Mouse (Mus musculus) erythroblast, adult 5-6 weeks (primary cell): ENCODE data around the gene Ltn1. TPM values are rescaled to one million over a fixed set of nuclear protein-coding genes. Genes with fewer than 3 reads are reported as not detected.

ENCODE experiments used
- ATAC-seq: replicated peaks from 2 replicates; pipeline ENCODE4 v1.8.0; 2016; ENCODE audit warnings: moderate number of reproducible peaks, mild to moderate bottlenecking, moderate TSS enrichment, inconsistent platforms; ENCODE audit not compliant: poor library complexity, low FRiP score, severe bottlenecking
- total RNA-seq, 2 experiments: library from RNA; stranded (forward) in 1 of 2; stranded (reverse) in 1 of 2; fragments of 150-400 nt in 1 of 2; fragments of 200-764, 138-1000 nt in 1 of 2; gene quantifications; 2 replicates each; pipeline versions ENCODE4 v1.2.3 to v1.2.4; 2015 to 2017; ENCODE audit warnings: low replicate concordance in 2 of 2

The Ltn1 gene
- total RNA-seq, 2 experiments from 2014 or later, result 4.2 to 8.2 TPM

DNA sequence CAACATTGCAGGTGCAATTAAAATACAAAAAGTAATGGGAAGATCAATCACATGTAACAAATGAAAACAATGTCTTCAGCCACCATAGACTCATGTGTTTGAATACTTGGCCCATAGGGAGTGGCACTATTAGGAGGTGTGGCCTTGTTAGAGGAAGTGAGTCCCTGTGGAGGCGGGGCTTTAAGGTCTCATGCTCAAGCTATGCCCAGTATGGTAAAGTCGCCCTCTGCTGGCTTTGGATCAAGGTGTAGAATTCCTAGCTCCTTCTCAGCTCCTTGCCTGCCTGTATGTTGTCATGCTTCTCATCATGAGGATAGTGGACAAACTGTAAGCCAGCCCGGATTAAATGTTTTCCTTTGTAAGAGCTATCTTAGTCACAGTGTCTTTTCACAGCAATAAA is 27.4 kb downstream of the Ltn1 start:
- peak; percentile 92 for ATAC-seq

DNA sequence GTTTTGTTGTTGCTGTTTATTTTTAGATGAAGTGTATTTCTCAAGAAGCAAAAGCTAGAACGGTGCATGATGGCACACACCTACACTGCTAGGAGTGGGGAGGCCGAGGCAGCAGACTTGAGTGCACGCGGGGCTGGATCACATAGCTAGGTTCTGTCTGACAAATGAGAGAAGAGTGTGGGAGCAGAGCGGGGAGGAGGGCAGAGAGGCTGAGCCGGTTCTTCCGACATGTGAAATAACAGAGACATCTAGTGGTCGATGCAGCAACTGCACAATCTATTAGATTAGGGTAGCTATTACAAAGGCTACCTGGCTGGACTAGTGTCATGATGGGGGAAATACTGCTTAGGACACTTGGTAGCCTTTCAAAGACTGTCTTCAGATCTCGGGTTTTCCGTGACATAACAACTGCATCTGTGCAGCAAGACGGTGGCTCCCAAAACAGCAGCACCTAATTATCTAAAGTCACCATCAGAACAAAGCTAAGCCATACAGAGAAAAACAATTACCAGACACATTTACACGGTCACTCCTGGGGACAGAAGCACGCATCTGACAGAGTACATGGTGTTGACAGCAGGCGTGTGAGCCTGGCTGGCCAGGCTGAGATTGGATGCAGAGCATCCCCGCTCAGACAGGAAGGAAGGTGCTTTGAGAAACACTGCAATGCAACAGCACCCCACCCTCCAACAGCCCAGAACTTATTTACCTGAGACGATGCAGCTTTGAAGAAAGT is 38.4 kb downstream of the Ltn1 start:
- peak; percentile 80 for ATAC-seq

DNA sequence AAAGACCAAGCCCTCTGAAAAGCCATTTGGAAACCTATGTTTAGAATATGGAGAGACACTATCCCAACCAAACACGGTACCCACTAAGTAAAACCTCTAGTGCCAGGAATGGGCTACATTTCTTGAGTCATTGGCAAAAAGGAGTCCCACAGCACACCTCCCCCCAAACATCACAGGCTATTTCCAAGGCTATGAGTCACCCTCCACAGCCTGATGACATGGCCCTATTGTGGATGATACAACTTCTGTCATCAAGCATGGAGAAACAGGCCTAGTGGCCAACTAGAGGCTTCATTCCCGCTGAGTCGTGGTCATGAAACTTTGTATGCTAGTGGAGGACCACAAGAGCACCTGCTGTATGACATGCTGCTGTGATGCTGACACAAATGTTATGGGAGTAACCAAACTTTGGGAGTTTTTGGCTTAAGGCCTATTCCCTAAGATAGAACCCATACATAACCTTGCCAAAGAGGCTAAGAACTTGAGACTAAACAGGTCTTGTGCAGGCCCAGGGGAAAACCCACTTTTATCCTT is 44.9 kb downstream of the Ltn1 start:
- ATAC-seq, result no peak

DNA sequence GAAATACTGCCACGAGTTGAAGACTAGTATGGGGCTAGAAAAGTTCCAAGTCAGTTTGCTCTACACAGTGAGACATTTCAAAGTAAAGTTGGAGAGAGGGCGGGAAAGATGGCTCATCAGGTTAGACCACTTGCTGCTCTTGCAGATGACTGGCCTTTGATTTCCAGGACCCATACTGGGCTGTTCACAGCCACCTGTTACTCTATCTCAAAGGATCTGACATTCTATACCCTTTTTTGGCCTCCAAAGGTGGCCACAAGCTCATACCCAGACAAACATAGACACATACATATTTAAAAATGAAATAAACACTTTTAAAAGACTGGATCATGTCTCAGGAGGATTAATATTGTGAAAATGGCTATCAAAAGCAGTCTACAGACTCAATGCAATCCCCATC is 48.0 kb downstream of the Ltn1 start:
- ATAC-seq, result no peak

DNA sequence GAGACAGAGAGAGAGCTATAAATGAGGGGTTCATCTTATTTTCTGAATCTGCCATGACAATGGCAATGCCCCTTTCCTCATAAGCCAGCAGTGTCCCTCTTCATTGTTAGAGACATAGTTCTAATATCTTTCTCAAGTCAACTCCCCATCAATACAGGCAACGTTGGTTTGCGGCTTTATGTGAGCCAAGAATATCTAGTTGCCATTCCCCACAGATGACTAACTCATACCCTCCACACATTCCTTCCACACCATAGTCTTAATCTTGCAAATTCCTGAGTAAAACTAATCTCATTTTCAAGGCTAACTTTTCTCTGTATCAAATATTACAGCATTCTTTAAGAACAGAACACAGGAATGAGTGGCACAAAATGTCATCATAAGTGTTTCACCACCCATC is 49.4 kb downstream of the Ltn1 start:
- ATAC-seq, result no peak

DNA sequence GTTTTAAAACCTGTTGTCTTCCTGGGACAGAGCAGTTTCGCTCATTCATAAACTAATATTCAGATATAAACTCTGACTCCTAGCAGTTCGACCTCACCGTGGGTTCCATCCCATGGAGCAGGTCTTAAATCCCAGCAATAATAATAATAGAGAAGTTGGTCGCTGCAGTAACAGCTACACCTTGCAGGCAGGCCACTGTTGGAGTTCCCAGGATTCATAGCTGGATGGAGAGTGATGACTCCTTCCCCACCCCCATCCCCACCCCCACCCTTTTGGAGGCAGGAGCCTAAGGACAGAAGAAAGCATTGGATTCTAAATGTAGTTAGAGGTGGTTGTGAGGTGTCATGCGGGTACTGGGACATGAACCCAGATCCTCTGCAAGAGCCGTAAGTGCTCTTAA is 66.0 kb downstream of the Ltn1 start:
- no peak for ATAC-seq

DNA sequence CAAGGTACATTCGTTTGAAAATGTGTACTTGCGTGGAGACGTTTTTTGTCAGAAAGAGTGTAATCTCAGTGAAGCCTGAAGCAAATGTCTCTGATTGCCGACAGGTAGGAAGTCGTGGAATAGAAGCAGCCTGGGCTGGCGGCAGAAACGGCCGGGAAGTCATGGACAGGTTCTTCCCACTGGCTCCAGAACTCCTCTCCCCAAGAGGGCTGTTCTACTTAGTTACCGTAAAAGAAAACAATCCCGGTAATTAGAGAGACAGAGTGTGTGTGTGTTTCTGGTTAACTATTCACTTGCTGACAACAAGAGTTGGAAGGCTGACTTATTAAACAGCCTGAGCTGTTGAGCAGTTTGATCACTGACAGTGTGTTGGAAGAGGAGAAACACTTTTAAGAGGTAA is 66.4 kb downstream of the Ltn1 start:
- no peak for ATAC-seq

DNA sequence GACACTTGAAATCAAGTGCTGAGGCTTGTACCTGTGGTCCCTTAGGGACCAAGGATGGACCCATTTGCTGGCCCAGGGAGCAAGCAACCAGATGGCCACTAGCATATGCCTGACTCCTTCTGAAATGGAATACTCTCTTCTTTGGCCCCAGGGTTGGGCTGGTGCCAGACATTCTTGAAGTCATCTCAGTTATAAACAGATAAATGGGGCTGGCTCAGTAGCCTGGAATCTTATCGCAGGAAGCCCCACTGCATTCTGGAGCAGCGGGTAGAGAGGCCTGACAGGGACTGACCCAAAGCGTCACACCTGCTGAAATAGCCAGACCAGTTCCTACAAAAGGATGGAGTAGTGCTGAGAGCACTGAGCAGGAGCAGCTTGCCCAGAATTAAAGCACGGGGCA is 68.2 kb downstream of the Ltn1 start:
- ATAC-seq, result no peak

DNA sequence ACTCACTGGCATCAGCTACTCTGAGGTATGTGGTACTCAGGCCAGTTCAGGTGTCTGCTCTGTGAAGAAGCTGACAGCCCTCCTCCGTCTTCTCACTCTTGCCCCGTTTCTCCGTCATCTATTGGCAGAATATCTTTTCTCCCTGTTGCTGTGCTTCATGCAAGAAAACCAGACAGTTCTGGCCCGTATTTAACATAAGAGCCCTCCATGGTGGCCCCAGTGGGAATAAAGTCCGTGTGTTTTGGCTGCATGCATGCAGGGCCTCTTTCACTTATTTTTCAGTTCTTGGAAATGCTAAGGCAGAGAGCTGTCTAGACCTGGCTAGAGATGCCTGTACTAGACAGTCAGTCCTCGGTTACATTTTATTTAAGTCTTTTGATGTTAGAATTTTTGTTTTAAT is 72.3 kb downstream of the Ltn1 start:
- ATAC-seq, result no peak

DNA sequence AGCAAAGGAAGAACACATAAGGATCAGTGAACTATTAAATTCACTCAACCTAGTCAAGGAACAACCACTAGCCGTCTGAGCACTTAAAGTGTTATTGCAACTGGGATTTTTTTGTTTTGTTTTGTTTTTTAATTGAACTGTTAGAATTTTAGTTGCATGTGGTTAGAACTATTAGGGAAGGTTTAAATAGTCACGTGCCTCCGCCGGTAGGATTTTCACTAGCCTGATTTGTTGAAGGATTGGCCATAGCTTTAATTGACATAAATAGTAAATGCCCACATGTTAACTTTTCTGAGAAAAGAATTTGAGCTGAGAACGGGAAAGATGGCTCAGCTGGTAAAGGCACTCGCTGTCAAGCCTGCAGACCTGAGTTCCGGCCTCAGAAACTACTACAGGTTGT is 77.7 kb downstream of the Ltn1 start:
- ATAC-seq, result no peak

DNA sequence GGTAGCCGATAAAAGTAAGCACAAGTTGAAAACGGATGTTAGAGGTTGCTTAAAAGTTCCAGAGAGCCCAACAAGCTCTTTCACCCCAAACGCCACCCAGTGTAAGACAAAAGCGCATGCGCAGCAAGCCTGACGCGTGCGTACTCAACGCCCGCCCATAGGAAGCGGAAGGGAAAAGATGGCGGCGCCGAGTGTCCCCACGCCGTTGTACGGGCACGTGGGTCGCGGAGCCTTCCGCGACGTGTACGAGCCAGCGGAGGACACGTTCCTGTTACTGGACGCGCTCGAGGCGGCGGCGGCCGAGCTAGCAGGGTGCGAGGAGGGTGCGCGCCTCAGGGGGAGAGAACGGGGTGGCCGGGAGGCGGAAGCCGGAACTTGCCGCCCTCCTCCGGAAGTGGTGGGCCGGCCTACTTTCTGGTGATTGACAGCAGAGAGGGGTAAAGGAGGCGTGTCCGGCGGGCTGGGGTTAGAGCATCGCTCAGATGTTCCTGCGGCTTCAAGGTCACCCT is 78.3 kb downstream of the Ltn1 start, which contains the start of gene N6amt1:
N6amt1 (plus strand) TSS at position 111 of the 509 bp plus-strand sequence.
- peak; percentile 99 for ATAC-seq

DNA sequence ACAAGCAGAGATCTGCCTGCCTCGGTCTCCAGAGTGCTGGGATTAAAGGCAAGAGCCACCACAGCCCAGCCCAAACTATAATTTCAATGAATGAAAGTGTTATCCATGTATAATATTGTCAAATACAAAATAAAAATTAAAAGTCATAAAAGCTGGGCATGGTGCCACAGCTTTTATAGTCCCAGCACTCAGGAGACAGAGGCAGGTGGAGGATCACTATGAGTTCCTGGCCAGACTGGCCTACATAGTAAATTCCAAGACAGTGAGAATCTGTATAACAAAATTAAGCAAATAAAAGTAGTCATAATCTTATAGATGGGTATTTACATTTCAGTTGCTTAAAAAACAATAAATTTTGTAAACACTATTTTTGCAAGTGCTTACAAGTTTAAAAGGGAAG is 78.8 kb downstream of the Ltn1 start:
- ATAC-seq, result no peak

DNA sequence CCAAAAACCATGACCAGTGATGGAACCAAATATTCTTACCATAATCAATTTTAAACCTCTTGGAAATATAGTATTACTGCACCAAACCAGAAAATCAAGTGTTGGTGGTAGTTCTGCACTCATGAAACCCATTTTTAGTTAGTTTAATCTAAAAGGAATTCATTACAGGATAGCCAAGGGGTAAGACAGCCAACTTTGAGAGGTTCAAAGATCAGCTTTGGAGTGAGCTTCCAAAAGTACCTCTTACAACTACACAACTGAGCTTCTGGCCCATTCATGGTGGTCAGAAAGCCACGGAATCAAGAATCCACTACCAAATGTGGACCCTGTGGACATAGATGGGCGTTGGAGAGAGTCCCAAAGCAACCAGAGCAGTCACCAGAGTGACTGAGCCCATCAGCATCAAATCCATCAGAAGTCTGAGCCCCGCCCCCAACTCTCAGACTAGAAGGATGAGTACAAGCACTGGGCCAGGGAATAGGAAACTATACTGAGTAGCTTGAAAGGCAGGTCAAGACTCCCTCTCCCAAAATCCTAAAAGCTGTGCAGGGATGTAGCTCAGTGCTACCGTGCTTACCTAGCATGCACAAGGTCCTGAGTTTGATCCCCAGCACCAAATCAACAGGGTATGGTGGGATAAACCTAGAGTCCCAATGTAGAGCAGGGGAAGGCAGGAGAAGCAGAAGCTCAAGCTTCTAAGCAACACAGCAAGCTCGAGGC is 80.9 kb downstream of the Ltn1 start:
- ATAC-seq, result no peak

DNA sequence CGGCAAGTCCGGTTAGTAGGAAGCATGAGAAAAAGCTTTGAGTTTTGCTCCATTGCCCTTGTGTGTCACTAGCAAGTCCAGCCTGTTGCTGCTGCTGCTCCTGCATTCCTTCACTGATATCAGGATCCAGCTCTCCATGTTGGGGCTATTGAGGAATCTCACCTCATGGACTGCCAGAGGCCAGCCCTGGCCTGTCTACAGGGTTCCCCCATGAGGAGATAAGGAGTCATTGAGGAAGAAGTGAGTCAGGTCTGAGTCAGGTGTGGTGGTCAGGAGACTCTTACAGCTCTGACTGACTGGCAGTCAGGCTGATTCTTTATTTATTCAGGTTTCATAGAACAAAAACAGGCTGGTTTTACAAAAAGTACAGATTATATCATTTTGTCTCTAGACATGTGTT is 84.3 kb downstream of the Ltn1 start:
- ATAC-seq, result no peak

DNA sequence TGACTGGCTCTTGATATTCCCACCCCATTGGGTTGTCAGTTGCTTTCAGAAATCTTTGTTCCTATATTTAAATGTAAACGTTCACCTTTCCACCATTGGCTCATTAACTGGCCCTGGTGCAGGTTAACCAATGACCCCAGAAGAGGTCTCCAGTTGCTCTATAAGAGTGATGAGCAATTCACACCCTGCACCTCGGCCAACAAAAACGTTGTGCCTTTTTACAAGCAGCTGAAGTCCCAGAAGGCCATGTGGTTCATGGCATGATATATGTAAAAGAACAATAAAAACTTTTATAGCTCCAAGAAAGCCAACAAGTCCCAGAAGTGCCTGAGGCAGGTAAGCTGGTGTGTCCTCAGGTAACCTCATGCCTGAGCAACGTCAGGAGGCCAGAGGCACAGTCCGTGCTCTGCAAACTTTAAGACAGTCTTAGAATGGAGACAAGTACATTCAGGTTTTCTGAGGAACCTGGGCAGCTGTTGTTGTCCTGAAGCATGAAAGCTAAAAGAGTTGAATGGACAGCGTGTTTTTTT is 91.3 kb downstream of the Ltn1 start:
- no peak for ATAC-seq

DNA sequence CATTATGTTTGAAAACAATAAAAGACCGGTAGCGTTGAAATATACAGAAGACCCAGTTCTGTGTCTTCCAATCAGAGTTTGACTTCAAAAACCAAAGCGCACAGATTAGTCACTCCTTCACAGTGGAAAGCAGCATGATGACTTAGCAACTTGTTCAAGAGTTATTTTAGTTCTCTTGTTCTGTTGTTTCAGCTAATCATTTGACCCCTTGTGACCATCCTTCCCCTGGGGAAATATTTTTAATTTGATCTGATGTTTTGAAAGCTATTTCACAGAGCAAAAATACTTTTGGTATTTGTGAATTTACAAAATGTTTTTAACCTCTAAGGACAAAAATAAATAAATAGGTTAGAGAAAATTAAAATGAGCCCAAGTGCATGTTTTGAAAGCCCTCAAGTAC is 97.7 kb downstream of the Ltn1 start:
- ATAC-seq, result no peak

DNA sequence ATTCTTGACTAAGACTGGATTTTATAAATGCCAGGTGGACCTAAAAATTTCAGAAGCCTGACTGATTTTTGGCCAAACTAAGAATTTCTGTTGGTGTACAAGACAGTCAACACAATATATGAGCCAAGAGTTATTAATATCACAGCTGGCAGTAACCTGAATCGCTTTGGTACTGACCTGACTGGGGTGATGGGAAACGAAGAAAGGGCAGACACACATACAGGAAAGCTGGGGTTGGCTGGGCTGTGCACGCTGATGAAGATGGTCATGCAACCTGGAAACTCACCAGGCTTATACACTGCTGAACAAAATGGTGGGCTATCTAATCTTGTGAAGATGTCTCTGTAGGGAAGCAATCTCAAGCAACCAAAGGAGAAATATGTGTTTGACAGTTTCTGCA is 102.4 kb downstream of the Ltn1 start:
- ATAC-seq, result no peak
